Mouse (Mus musculus) mouse embryonic stem cell (cell line): Measurements from ENCODE around the gene Vsnl1.

ENCODE experiments used
- in situ Hi-C, 2 experiments: fragments of 300-500 bp; cut with MboI; formaldehyde crosslinking; loops; 1 replicate in 1 of 2; 3 replicates in 1 of 2; pipeline ENCODE4 v1.14.3; 2019 to 2020; ENCODE audit warnings: low sequenced_read_pairs in 2 of 2, low pct_unique_long_range_greater_than_20kb in 1 of 2, mixed read lengths in 1 of 2; ENCODE audit not compliant: unreplicated experiment in 1 of 2

The Vsnl1 gene

GRCm38 (mm10) chr12:11391244-11391949, 45.0 kb downstream of the Vsnl1 start:
- in situ Hi-C loops: no loop called here

- in situ Hi-C loops: no loop called here
These were observed 47.3 kb downstream of the Vsnl1 start for GRCm38 (mm10) chr12:11389141-11389540.

GRCm38 (mm10) chr12:11384754-11385153, 51.7 kb downstream of the Vsnl1 start:
- in situ Hi-C loops: no loop called here

GRCm38 (mm10) chr12:11379396-11379795, 57.0 kb downstream of the Vsnl1 start:
- in situ Hi-C loops: no loop called here

- in situ Hi-C loops: loop anchor here in 1 of 2 experiments (25.0 kb wide), 1 partner anchor 767 kb away; no protein-coding TSS in a partner anchor
These were observed 66.4 kb downstream of the Vsnl1 start for GRCm38 (mm10) chr12:11370056-11370455.

GRCm38 (mm10) chr12:11367099-11367765, 69.2 kb downstream of the Vsnl1 start:
- in situ Hi-C loops: loop anchor here in 1 of 2 experiments (25.0 kb wide), 1 partner anchor 770 kb away; no protein-coding TSS in a partner anchor

- in situ Hi-C loops: loop anchor here in 1 of 2 experiments (25.0 kb wide), 1 partner anchor 772 kb away; no protein-coding TSS in a partner anchor
These were observed 71.5 kb downstream of the Vsnl1 start for GRCm38 (mm10) chr12:11364870-11365269.

- in situ Hi-C loops: loop anchor here in 1 of 2 experiments (25.0 kb wide), 1 partner anchor 775 kb away; no protein-coding TSS in a partner anchor
These were observed 74.0 kb downstream of the Vsnl1 start for GRCm38 (mm10) chr12:11362435-11362834.

GRCm38 (mm10) chr12:11350895-11351294, 85.5 kb downstream of the Vsnl1 start:
- in situ Hi-C loops: loop anchor here in 1 of 2 experiments (25.0 kb wide), 1 partner anchor 786 kb away; no protein-coding TSS in a partner anchor

- in situ Hi-C loops: loop anchor here in 1 of 2 experiments (25.0 kb wide), 3 partner anchors 738 to 962 kb away; no protein-coding TSS in a partner anchor
These were observed 86.5 kb downstream of the Vsnl1 start for GRCm38 (mm10) chr12:11349870-11350269.

GRCm38 (mm10) chr12:11348423-11348822, 88.0 kb downstream of the Vsnl1 start:
- in situ Hi-C loops: loop anchor here in 1 of 2 experiments (25.0 kb wide), 2 partner anchors 736 to 964 kb away; no protein-coding TSS in a partner anchor

- in situ Hi-C loops: loop anchor here in 1 of 2 experiments (25.0 kb wide), 2 partner anchors 734 to 966 kb away; no protein-coding TSS in a partner anchor
These were observed 90.5 kb downstream of the Vsnl1 start for GRCm38 (mm10) chr12:11345963-11346362.

- in situ Hi-C loops: loop anchor here in 1 of 2 experiments (25.0 kb wide), 2 partner anchors 730 to 970 kb away; no protein-coding TSS in a partner anchor
These were observed 94.3 kb downstream of the Vsnl1 start for GRCm38 (mm10) chr12:11342020-11342600.

- in situ Hi-C loops: loop anchor here in 1 of 2 experiments (25.0 kb wide), 2 partner anchors 726 to 974 kb away; no protein-coding TSS in a partner anchor
These were observed 98.2 kb downstream of the Vsnl1 start for GRCm38 (mm10) chr12:11338251-11338650.

- in situ Hi-C loops: loop anchor here in 1 of 2 experiments (25.0 kb wide), 2 partner anchors 725 to 975 kb away; no protein-coding TSS in a partner anchor
These were observed 99.6 kb downstream of the Vsnl1 start for GRCm38 (mm10) chr12:11336845-11337244.

GRCm38 (mm10) chr12:11326483-11326882, 109.9 kb downstream of the Vsnl1 start:
- in situ Hi-C loops: loop anchor here in 1 of 2 experiments (25.0 kb wide), 2 partner anchors 714 to 986 kb away; no protein-coding TSS in a partner anchor

GRCm38 (mm10) chr12:11324480-11324879, 111.9 kb downstream of the Vsnl1 start:
- in situ Hi-C loops: loop anchor here in 1 of 2 experiments (25.0 kb wide), 1 partner anchor 1913 kb away; the partner anchor contains the start of gene Ddx1

- in situ Hi-C loops: loop anchor here in 1 of 2 experiments (25.0 kb wide), 1 partner anchor 1920 kb away; the partner anchor contains the start of gene Ddx1
These were observed 118.7 kb downstream of the Vsnl1 start for GRCm38 (mm10) chr12:11317671-11318070.
